Mouse (Mus musculus): ENCODE measurements around the gene Grb7.

Grb7 gene

DNA sequence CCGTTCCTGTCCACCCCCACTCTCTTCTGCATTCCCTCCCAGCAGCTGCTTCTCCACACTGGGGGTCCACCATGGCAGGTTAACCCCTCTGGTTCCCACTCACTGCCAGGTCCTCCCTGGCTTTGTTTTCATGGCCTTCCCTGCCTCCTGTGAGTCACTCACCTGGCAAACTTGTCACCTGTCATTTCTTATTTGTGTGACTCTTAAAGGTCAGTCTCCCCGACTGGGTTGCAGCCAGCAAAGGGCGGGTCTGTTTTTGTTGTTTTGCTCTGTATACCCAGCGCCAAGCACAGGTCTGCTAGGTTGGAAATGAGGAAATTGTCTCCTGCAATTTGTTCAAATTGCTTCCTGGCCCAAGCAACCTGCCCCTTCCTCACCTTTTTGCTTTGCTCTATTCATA, 515 bp upstream of the Grb7 start:
- peak; percentile 76 to 80 for DNase-seq

DNA sequence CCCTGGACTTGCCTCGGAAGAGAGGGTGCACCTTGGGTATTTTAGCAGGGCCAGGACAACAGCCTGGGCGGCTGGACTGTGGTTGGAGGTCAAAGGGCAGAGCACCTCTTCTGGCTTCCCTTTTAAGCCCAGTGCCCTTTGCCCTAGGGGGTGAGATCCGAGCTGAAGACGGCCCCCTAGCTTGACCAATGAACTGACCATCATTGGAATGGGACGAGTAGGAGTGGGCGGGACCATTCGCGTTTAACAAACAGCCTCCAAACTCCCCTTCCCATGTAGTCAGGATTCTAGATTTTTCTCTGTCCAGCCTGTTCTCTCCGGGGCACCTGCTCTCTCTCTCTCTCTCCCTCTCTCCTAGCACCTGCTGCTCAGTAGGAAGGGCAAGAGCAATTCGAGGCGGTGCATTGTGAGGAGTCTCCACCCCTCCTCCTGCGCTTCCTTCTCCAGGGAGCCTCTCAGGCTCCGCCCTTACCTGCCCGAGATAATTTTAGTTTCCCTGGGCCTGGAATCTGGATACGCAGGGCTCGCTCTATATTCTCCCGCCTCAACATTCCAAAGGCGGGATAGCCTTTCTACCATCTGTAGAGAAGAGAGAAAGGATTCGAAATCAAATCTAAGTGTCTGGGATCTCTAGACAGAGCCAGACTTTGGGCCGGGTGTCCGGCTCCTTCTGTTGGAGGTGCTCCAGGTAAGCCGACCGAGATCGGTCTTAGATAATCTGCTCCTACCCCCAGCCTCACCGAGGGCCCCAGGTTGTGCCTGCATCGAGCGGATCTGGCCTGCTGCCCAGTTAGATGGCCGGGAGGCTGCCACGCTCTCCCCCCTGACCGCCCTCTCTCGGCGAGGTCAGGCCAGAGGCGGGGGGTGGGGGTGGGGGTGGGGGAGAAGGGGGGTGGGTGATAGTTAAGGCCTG, 624 bp downstream of the Grb7 start:
- peak; percentile 89 to 92 for DNase-seq

- DNase-seq = no peak
Measured at GRCm38 (mm10) chr11:98447475-98447834, 1.3 kb downstream of the Grb7 start.

GRCm38 (mm10) chr11:98448191-98448790, 2.1 kb downstream of the Grb7 start:
- peak; percentile 80 to 89 for DNase-seq

DNA sequence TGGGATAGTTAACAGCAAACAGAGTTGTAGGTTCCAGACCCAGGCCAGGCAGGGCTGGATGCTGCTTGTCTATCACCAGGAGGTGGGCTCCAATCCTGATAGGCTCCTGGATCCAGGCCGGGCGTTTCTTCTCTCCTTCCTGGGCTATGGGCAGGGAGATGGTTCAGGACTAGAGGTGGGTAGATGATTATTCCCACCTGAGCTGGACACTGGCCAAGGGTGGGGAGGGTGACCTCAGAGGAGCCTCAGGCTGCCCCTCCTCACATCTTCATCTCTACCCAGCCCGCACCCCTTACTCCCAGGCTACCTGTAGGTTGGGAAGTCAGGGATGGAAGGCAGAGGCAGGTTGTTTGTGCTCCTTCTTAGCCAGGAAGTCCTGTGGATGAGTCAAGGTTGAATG, 3.2 kb downstream of the Grb7 start:
- DNase-seq = peak in 1 of 2 experiments; percentile 57

- DNase-seq = peak; percentile 82 to 84
Measured at GRCm38 (mm10) chr11:98449921-98450771, 4.0 kb downstream of the Grb7 start.

- peak in 1 of 2 experiments; percentile 71 for DNase-seq
Measured at GRCm38 (mm10) chr11:98455484-98455883, 9.3 kb downstream of the Grb7 start.

DNA sequence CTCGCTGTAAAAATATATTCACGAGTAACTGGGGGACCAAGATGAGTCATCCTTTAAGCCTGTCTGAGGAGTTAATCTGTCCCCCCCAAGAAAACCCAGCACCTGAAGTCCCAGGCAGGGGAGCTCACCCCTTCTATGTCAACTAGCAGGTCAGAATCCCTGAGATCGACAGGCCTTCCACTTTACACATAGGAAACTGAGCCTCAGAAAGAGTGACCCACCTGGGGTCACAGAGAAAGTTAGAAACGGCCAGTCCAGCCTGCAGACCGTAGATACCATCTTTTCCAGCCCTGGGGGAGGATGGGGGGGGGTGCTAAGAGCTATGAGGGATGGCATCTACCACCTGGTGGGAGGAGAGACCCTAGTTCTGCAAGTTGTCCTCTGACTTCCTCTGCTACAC, 10.4 kb downstream of the Grb7 start:
- no peak for DNase-seq

GRCm38 (mm10) chr11:98456945-98457344, 10.8 kb downstream of the Grb7 start:
- DNase-seq = no peak

DNA sequence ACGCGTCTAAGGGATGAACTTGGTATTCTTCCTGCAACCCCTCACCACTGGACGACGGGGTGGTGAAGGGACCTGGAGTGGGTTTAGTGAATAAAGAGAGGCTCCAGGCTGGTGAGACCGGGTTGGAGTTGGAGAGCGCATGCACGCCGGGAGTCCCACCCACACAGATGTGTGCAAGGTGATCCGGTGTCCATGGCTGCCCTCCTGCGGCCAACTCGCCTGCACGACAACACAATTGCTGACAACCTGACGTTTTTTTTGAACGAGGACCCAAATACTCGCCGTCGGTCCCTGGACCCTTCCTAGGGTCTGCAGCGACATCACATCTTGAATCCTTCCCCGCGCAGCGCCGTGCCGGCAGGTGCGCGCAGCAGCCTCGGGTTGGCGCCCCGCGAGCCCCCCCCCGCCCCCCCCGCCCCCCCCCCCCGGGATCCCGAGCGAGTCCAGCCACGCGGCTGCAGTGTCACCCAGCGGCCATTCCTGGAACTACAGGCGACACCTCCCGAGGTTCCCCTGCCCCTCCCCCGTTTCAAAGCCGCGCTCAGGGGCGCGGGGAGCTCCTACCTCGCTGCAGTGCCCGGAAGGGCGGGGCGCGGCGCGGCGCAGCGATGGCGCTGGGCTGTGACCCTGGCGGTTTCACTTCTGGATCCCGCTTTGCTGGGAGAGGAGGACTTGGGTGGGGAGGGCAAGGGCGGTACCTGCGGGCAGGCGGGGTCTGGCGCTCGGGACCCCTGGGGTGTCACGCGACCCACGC, 11.3 kb downstream of the Grb7 start:
- DNase-seq = peak; percentile 87 to 94

GRCm38 (mm10) chr11:98458121-98458990, 12.2 kb downstream of the Grb7 start:
- no peak for DNase-seq

GRCm38 (mm10) chr11:98459071-98459741, 13.0 kb downstream of the Grb7 start:
- no peak for DNase-seq

DNA sequence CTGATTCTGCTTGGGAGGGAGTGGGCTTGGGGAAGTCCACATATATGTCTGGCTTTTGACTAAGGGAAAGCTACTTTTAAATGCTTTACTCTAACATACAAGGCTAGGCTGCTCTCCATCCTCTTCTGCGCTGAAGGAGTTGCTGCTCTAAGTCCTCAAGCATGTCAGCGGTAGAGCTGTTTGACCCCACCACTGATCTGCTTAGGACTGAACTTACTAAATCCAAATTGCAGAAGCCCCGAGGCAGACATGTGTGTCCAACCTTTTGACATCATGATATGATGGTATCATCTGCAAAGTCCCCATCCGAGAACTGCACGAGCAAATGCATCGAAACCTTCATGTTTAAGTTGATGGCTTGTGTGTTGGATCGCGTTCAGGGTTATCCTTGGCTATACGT, 13.7 kb downstream of the Grb7 start:
- no peak for DNase-seq

GRCm38 (mm10) chr11:98461109-98461720, 15.0 kb downstream of the Grb7 start:
- DNase-seq = no peak

- DNase-seq = no peak
Measured at GRCm38 (mm10) chr11:98462255-98462654, 16.1 kb downstream of the Grb7 start.

DNA sequence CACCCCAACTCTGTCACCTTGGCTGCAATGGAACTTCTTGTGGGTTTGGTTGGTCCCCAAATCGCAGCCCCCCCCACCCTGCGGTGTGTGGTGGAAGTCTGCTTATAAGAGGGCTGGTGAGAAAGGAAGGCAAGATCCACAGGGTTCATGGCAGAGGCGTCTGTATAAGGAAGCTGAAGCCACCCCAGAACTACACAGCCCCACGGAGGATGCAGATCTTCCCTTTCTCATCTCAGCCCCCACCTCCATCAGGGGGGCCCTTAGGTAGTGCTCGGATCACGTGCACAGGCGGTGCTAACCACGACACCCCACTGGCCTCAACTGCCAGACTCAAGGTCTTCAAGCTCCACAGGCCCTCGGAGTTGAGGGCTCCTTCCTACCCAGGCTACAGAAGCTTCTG, 17.7 kb downstream of the Grb7 start:
- no peak for DNase-seq

DNA sequence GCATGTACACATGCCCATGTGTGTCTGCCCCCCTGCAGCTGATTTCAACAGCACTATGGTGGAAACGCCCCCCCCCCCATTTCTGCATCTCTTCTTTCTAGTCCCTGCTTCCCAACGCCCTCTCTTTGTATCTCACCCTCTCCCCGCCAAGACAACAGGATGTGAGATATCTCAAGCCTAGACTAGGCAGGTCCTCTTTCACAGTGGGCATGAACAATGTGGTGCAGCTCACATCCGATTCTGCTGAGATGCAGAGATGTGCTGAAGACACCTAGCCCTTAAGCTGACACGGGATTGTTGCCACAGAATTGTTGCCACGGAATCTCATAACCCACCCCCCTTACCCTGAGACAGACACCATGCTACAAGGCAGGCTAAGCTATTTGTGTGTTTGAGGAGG, 18.3 kb downstream of the Grb7 start:
- no peak for DNase-seq

GRCm38 (mm10) chr11:98469761-98470714, 23.8 kb downstream of the Grb7 start:
- no peak for DNase-seq

DNA sequence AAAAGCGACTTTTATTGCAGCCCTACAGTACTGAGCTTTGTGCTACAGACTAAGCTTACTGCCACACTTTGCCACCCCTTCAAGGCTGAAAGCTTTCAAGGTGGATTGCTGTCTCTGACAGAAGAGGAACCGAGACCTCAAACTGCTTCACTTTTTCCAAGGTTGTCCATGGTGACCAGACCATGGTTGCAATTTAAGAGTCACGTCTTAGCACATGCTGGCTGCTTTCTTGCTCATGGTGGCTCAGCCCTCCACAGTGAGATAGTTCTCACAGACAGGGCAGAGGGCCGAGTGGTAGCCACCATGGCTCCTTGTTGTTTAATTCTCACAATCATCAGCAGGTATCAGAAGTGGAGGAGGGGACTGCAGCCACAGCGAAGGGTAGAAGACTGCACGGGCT, 24.6 kb downstream of the Grb7 start:
- no peak for DNase-seq

Measured in kidney, postnatal 36 days (tissue).